Mouse (Mus musculus): ENCODE measurements at regions not wholly inside any gene's neighbourhood (a gene's known extent, or its start where the extent isn't known, plus 50 kb on each side); places are given as distances from the start of the nearest gene placed in this dataset.

- no peak overlapping the region for H3K4me3 ChIP-seq
- no peaks in the 10 kb centered on the region for H3K36me3 ChIP-seq
- no peaks in the 10 kb centered on the region for H3K4me1 ChIP-seq
- H3K4me2 ChIP-seq (replicated peaks) = no peak overlapping the region
- H3K27ac ChIP-seq (replicated peaks) = no peak overlapping the region
- H3K9ac ChIP-seq (replicated peaks) = no peak overlapping the region
- H3K9me3 ChIP-seq = no peaks in the 10 kb centered on the region
- H3K27me3 ChIP-seq = no peaks in the 10 kb centered on the region
- WGBS = 78% methylated on average over 4 of the region's 4 CpGs
- 0 out of 2 replicates have a peak, but pooled peaks have one; percentile 34 for ATAC-seq (ENCODE audit: low FRiP score, low read depth)
Measured at GRCm38 (mm10) chr12:15553681-15554007, 263.1 kb downstream of the Trib2 start.

DNA sequence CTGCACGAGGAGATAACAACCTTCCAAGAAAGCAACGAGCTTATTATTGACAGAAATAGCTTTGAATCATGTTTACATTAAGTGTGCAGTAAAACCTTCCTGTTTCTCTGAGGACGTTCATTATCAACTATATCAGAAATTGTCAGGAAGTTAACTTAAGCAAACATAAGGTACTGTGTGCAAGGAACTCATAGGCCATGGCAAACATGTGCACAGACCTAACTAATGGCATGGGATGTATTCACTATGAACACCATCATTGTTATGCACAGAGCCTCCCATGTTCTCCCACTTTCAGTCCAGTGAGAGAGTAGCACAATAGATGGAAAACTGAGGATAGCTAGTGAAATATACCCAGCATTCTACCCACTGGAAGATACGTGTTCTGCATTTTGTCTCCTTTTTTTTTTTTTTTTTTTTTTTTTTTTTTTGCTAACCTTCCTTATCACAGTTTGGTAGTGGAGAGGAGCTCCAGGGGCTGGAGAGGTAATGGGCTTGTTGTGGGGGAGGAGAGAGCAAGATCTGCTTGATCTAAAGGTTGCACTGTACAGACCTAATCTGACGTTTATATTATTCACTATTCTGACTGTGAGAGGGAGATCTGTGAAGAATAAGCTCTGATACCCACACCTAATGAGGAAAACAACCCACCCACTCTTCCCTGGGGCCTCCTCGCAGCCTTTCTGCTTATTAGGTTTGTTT, 263.6 kb downstream of the Trib2 start:
- H3K27ac ChIP-seq (replicated peaks) = no peak overlapping the region
- ATAC-seq (ENCODE audit: low FRiP score, low read depth) = no peak
- no peak overlapping the region for H3K4me2 ChIP-seq (replicated peaks)
- 82% methylated on average over 6 of the region's 6 CpGs for WGBS
- no peak overlapping the region for H3K9ac ChIP-seq (replicated peaks)
- H3K4me3 ChIP-seq = no peak overlapping the region
- no peaks in the 10 kb centered on the region for H3K4me1 ChIP-seq
- H3K36me3 ChIP-seq = no peaks in the 10 kb centered on the region
- H3K9me3 ChIP-seq = no peaks in the 10 kb centered on the region
- no peaks in the 10 kb centered on the region for H3K27me3 ChIP-seq

GRCm38 (mm10) chr12:15552210-15552609, 264.5 kb downstream of the Trib2 start:
- Histone ChIP-seq H3K9ac (replicated peaks) (no peak overlapping the region), H3K27me3 (no peaks in the 10 kb centered on the region), H3K9me3 (no peaks in the 10 kb centered on the region), H3K4me3 (no peak overlapping the region), H3K27ac (replicated peaks) (no peak overlapping the region), H3K4me1 (no peaks in the 10 kb centered on the region), H3K36me3 (no peaks in the 10 kb centered on the region), H3K4me2 (replicated peaks) (no peak overlapping the region)
- 80% methylated on average over 2 of the region's 2 CpGs for WGBS
- ATAC-seq (ENCODE audit: low FRiP score, low read depth) = no peak

DNA sequence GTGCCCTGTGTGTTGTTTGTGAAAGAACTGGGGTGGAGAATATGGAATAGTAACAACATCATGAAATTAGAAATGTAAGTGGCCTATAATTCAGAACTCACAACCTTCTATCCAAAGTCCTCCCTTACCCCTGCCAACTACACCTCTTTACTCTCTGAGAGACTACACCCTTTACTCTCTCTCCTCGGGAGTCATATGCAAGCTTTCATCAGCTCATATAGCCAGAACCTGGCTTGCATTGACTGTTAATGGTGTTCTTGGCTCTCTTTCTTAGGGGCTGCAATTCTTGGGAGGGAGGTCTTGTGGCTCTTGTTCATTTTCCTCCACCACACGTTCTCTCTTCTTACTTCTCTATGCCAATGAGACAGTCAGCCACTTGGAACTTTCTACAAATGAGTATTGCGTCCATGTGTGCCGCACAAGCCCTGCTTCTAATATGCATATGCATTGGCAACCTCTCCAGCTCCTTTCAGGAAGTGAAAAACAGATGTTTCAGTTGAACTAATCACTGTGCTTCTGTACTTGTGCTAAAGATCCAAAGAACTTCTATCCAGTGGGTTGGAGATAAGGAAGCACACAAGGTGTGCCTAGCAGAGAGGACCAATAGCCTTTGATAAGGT, 265.3 kb downstream of the Trib2 start:
- H3K36me3 ChIP-seq = no peaks in the 10 kb centered on the region
- H3K4me1 ChIP-seq = no peaks in the 10 kb centered on the region
- 76% methylated on average over 4 of the region's 4 CpGs for WGBS
- no peak overlapping the region for H3K4me3 ChIP-seq
- H3K4me2 ChIP-seq (replicated peaks) = no peak overlapping the region
- ATAC-seq (ENCODE audit: low FRiP score, low read depth) = no peak
- H3K9me3 ChIP-seq = no peaks in the 10 kb centered on the region
- no peak overlapping the region for H3K9ac ChIP-seq (replicated peaks)
- H3K27ac ChIP-seq (replicated peaks) = no peak overlapping the region
- no peaks in the 10 kb centered on the region for H3K27me3 ChIP-seq

- no peak overlapping the region for H3K9ac ChIP-seq (replicated peaks)
- H3K27me3 ChIP-seq = no peaks in the 10 kb centered on the region
- H3K27ac ChIP-seq (replicated peaks) = no peak overlapping the region
- H3K4me2 ChIP-seq (replicated peaks) = no peak overlapping the region
- no peak overlapping the region for H3K4me3 ChIP-seq
- no peaks in the 10 kb centered on the region for H3K36me3 ChIP-seq
- no peaks in the 10 kb centered on the region for H3K9me3 ChIP-seq
- no peaks in the 10 kb centered on the region for H3K4me1 ChIP-seq
- WGBS = 89% methylated on average over 1 of the region's 1 CpGs
- ATAC-seq (ENCODE audit: low FRiP score, low read depth) = no peak
Measured at GRCm38 (mm10) chr12:15544351-15544750, 272.4 kb downstream of the Trib2 start.

- Histone ChIP-seq H3K9ac (replicated peaks) (no peak overlapping the region), H3K36me3 (no peaks in the 10 kb centered on the region), H3K27me3 (no peaks in the 10 kb centered on the region), H3K4me3 (no peak overlapping the region), H3K4me2 (replicated peaks) (no peak overlapping the region), H3K27ac (replicated peaks) (no peak overlapping the region), H3K4me1 (no peaks in the 10 kb centered on the region), H3K9me3 (no peaks in the 10 kb centered on the region)
- no peak for ATAC-seq (ENCODE audit: low FRiP score, low read depth)
- 74% methylated on average over 2 of the region's 2 CpGs for WGBS
Measured at GRCm38 (mm10) chr12:15542486-15542885, 274.2 kb downstream of the Trib2 start.

DNA sequence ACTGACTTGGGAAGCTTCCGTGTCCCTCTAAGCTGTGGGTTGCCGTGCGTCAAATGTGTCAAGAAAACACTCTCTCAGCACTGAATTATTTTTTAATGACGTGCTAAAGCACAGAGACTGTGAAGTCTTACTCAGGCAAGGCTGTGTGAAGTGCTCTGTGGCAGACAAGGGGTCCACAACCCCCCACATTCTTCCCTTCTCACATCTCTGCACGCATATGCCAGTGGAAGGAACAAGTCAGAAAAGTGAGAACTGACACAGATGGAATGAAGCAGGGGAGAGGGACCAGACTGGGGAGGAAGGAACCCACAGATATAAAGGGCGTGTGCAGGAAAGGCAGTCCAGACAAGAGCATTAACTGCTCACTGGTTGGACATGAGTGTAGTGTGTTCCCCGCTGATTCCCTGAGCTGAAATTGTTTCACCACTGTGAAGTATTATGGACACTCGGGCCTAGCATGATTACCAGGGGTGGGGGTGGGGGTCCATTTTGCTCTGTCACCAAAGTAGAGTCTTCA, 279.8 kb downstream of the Trib2 start:
- no peak overlapping the region for H3K27ac ChIP-seq (replicated peaks)
- no peak for ATAC-seq (ENCODE audit: low FRiP score, low read depth)
- H3K27me3 ChIP-seq = no peaks in the 10 kb centered on the region
- H3K9ac ChIP-seq (replicated peaks) = no peak overlapping the region
- H3K9me3 ChIP-seq = no peaks in the 10 kb centered on the region
- WGBS = 75% methylated on average over 8 of the region's 8 CpGs
- H3K4me2 ChIP-seq (replicated peaks) = no peak overlapping the region
- no peaks in the 10 kb centered on the region for H3K4me1 ChIP-seq
- H3K36me3 ChIP-seq = no peaks in the 10 kb centered on the region
- H3K4me3 ChIP-seq = no peak overlapping the region

GRCm38 (mm10) chr12:15536247-15536646, 280.5 kb downstream of the Trib2 start:
- no peak overlapping the region for H3K9ac ChIP-seq (replicated peaks)
- no peak overlapping the region for H3K4me3 ChIP-seq
- whole genome bisulfite sequencing = 94% methylated on average over 5 of the region's 5 CpGs
- no peaks in the 10 kb centered on the region for H3K9me3 ChIP-seq
- H3K27me3 ChIP-seq = no peaks in the 10 kb centered on the region
- H3K36me3 ChIP-seq = no peaks in the 10 kb centered on the region
- H3K4me2 ChIP-seq (replicated peaks) = no peak overlapping the region
- no peak overlapping the region for H3K27ac ChIP-seq (replicated peaks)
- ATAC-seq (ENCODE audit: low FRiP score, low read depth) = 0 out of 2 replicates have a peak, but pooled peaks have one; percentile 19
- no peaks in the 10 kb centered on the region for H3K4me1 ChIP-seq

DNA sequence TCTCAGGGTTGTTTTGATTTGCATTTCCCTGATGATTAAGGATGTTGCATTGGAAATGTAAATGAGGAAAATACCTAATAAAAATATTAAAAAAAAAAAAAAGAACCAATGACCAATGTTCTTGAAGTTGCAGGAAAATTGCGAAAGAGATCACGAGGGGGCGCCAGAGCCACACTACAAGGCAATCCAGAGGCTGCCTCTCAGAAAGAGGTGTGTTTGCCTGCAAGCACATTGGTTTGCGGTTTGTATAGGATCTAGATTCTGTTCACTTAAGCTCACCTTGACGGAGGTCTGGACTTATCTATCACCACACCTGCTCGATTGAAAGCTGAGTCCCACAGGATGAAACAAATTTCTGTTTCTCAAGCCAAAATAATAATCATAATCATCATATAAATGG, 280.9 kb downstream of the Trib2 start:
- H3K4me3 ChIP-seq = no peak overlapping the region
- no peaks in the 10 kb centered on the region for H3K27me3 ChIP-seq
- ATAC-seq (ENCODE audit: low FRiP score, low read depth) = peak; percentile 78; the same call in 1 of the 2 replicates
- H3K4me2 ChIP-seq (replicated peaks) = no peak overlapping the region
- 5% methylated on average over 6 of the region's 6 CpGs for WGBS
- H3K27ac ChIP-seq (replicated peaks) = no peak overlapping the region
- no peaks in the 10 kb centered on the region for H3K4me1 ChIP-seq
- H3K36me3 ChIP-seq = no peaks in the 10 kb centered on the region
- H3K9me3 ChIP-seq = no peaks in the 10 kb centered on the region
- H3K9ac ChIP-seq (replicated peaks) = no peak overlapping the region

DNA sequence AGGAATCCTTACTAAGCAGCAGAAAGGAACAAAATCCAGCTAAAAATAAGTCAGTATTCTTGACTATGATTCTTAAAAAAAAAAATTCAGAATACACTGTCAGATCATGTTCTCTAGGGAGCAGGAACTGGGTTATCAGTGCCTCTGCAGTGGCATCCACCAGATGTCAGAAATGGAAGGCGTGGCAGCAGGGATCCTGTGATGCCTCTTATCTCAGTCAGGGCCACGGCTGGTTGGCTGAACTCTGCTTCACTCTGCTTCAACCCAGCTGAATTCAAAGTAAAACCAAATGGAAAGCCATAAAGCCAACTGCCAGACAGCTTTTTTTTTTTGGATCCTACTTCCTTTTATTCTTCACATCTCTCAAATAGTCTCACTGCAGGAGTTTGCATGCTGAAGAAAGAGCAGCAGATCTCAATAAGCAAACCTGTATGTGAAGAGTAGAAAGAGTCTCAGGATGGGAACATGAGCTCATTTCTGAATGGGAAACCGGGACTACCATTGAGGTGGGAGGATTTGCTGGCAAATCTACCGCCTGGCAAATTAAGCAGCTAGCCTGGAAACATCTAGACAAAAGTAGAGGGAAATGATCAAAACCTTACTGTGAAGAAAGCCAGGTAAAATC, 295.8 kb downstream of the Trib2 start:
- ATAC-seq (ENCODE audit: low FRiP score, low read depth) = no peak
- H3K9ac ChIP-seq (replicated peaks) = no peak overlapping the region
- no peaks in the 10 kb centered on the region for H3K36me3 ChIP-seq
- no peak overlapping the region for H3K27ac ChIP-seq (replicated peaks)
- H3K27me3 ChIP-seq = no peaks in the 10 kb centered on the region
- 45% methylated on average over 4 of the region's 4 CpGs for WGBS
- H3K9me3 ChIP-seq = no peaks in the 10 kb centered on the region
- no peak overlapping the region for H3K4me2 ChIP-seq (replicated peaks)
- no peaks in the 10 kb centered on the region for H3K4me1 ChIP-seq
- no peak overlapping the region for H3K4me3 ChIP-seq

DNA sequence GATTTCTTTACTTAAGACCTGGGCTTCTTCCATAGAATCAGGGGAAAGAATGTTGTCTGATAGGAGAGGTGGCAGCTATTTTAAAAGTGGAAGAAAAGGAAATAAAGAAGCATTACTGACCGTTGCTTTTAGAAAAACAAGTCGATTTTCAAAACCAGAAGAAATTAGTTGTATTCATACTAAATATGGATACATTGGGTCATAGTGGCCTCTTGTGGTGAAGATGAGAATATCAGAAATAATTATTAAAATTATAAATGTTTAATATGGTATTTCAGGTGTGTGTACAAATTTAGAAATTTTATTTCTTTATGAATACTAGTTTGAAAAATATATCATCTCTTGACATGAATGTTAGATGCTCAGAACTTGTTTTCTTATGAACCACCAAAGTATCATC, 304.7 kb downstream of the Trib2 start:
- H3K9ac ChIP-seq (replicated peaks) = no peak overlapping the region
- H3K4me3 ChIP-seq = no peak overlapping the region
- H3K4me2 ChIP-seq (replicated peaks) = no peak overlapping the region
- no peak overlapping the region for H3K27ac ChIP-seq (replicated peaks)
- H3K4me1 ChIP-seq = no peaks in the 10 kb centered on the region
- H3K27me3 ChIP-seq = no peaks in the 10 kb centered on the region
- ATAC-seq (ENCODE audit: low FRiP score, low read depth) = no peak
- WGBS = 64% methylated on average over 2 of the region's 2 CpGs
- no peaks in the 10 kb centered on the region for H3K36me3 ChIP-seq
- H3K9me3 ChIP-seq = no peaks in the 10 kb centered on the region

- no peaks in the 10 kb centered on the region for H3K27me3 ChIP-seq
- ATAC-seq (ENCODE audit: low FRiP score, low read depth) = no peak
- H3K4me2 ChIP-seq (replicated peaks) = no peak overlapping the region
- no peak overlapping the region for H3K9ac ChIP-seq (replicated peaks)
- H3K4me3 ChIP-seq = no peak overlapping the region
- H3K4me1 ChIP-seq = no peaks in the 10 kb centered on the region
- no peaks in the 10 kb centered on the region for H3K9me3 ChIP-seq
- 26% methylated on average over 7 of the region's 7 CpGs for WGBS
- no peaks in the 10 kb centered on the region for H3K36me3 ChIP-seq
- H3K27ac ChIP-seq (replicated peaks) = no peak overlapping the region
Measured at GRCm38 (mm10) chr12:15507576-15507975, 309.1 kb downstream of the Trib2 start.

Data from midbrain, embryonic 12.5 days (tissue).